Mouse (Mus musculus): ENCODE results near the gene Ren1.

- no peak for TF ChIP-seq EP300 (optimal IDR thresholded peaks at IDR 0.05)
- TF ChIP-seq CTCF (IDR thresholded peaks at IDR 0.05; ENCODE audit: low read depth) = no peak
These were observed 28.9 kb upstream of the Ren1 start, which contains the start of gene Kiss1 for GRCm38 (mm10) chr1:133321267-133321925.
